Mouse (Mus musculus) liver, embryonic 16.5 days (tissue): Measurements from ENCODE around the gene Gm28891. TPM values are rescaled to one million over a fixed set of nuclear protein-coding genes. Genes with fewer than 3 reads are reported as not detected.
"Not testable (repeated sequence)": the region's sequence is repeated elsewhere in the genome, so short reads cannot be mapped to it uniquely, and the experiment has no call there.

ENCODE experiments used
- ATAC-seq: fragments of 200-750 bp; cut with Nextera tagmentation; 2 replicates; pipeline ENCODE4 v1.8.0; 2017; ENCODE audit warnings: low read depth, mild to moderate bottlenecking, moderate number of reproducible peaks, moderate library complexity
- H3K27ac ChIP-seq: fragments of 300-500 bp; sonication (generic); 2 replicates; pipeline ENCODE4 v1.5.1; 2014; ENCODE audit warnings: mild to moderate bottlenecking, low read length
- H3K27me3 ChIP-seq: fragments of 300-500 bp; sonication (generic); 2 replicates; pipeline ENCODE4 v1.6.1; 2014; ENCODE audit warnings: low read depth, low read length, mixed read lengths; ENCODE audit not compliant: control insufficient read depth, insufficient read depth
- H3K36me3 ChIP-seq: fragments of 300-500 bp; sonication (generic); 2 replicates; pipeline ENCODE4 v1.6.1; 2014; ENCODE audit warnings: mild to moderate bottlenecking; ENCODE audit not compliant: control insufficient read depth, insufficient read depth
- H3K4me1 ChIP-seq: fragments of 300-500 bp; sonication (generic); 2 replicates; pipeline ENCODE4 v1.6.1; 2014; ENCODE audit warnings: low read depth, low read length, mixed read lengths; ENCODE audit not compliant: control insufficient read depth
- H3K4me2 ChIP-seq: fragments of 300-500 bp; sonication (generic); 2 replicates; pipeline ENCODE4 v1.6.1; 2014; ENCODE audit warnings: low read depth, low read length, mixed read lengths
- H3K4me3 ChIP-seq: fragments of 300-500 bp; sonication (generic); 2 replicates; pipeline ENCODE4 v1.5.1; 2014; ENCODE audit warnings: low read depth, mild to moderate bottlenecking, low read length
- H3K9ac ChIP-seq: fragments of 300-500 bp; sonication (generic); 2 replicates; pipeline ENCODE4 v1.6.1; 2014; ENCODE audit warnings: low read depth, low read length
- H3K9me3 ChIP-seq: fragments of 300-500 bp; sonication (generic); replicated peaks from 2 replicates; pipeline ENCODE4 v1.6.1; 2016; ENCODE audit warnings: low read length; ENCODE audit not compliant: control insufficient read depth
- WGBS: fragments of 180-500 bp; shearing (Covaris S2); extraction: QIAGEN DNeasy Blood & Tissue Kit; methylation state at CpG from one replicate; pipeline ENCODE4 v1.1.7; 2014; ENCODE audit not compliant: insufficient replicate concordance; 5-methylcytosine and 5-hydroxymethylcytosine counted together
- polyA plus RNA-seq: library from polyadenylated mRNA; unstranded; fragments of >200 nt; fragmentation: Nextera tagmentation; extraction: Ambion mirVana; gene quantifications from 2 replicates; pipeline ENCODE4 v1.2.1, GENCODE M21; 2015

The Gm28891 gene
- polyA plus RNA-seq, result not detected in 2 replicates

- not testable (repeated sequence) for H3K27me3 ChIP-seq, H3K36me3 ChIP-seq, H3K9ac ChIP-seq, H3K27ac ChIP-seq, H3K4me1 ChIP-seq, ATAC-seq, H3K4me2 ChIP-seq, H3K4me3 ChIP-seq, H3K9me3 ChIP-seq
- WGBS, result no CpG with 5 or more reads among the region's 8 CpGs
Observed at GRCm38 (mm10) chrY:60240902-60241301, at the start of gene Gm28891. Gm28891 (plus strand) TSS chrY:60241202.
